Mouse (Mus musculus): ENCODE data around the gene Pcp2. TPM values are rescaled to one million over a fixed set of nuclear protein-coding genes. Genes with fewer than 3 reads are reported as not detected.

Gene Pcp2
- not detected in 2 replicates for polyA plus RNA-seq (2012)

DNA sequence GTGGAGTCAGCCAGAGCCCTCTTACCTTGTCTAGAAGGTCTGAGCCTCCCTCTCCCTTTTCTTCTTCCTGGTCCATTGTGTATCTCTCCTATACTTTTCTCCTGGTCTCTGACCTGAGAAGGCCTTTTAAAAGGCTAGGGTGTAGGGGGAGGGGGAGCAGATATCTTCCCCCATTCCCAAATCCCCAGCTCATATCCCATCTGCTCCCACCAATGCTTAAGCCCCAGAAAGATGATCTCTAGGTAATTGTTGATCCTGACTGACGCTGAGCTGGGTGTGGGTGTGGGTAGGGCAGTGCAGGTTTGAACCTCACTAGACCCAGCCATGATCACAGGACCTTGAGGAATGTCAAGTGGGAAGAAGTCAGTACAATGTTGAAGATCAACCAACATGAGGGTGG lies at the start of gene Pcp2:
TSS of gene Pcp2 (minus strand) at position 101 of the 400 bp plus-strand sequence.
- no peak for TF ChIP-seq GATA1 (IDR thresholded peaks at IDR 0.05; ENCODE audit: low read length)

DNA sequence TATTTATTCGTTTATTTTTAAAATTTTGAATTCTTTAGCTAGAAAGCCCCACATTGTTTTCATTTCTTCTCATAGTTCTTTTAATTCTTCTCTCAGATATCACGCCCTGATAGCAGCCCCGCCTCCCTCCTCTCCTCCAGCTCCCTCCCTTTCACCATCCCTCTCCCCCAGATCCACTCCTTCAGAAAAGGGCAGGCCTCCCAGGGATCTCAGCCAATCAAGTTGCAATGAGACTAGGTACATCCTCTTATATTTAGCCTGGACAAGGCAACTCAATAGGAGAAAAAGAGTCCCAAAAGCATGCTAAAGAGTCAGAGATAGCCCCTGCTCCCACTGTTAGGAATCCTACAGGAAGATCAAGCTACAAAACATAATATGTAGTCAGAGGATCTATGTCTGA lies 49.3 kb upstream of the Pcp2 start:
- TF ChIP-seq GATA1 (IDR thresholded peaks at IDR 0.05; ENCODE audit: low read length), result no peak

DNA sequence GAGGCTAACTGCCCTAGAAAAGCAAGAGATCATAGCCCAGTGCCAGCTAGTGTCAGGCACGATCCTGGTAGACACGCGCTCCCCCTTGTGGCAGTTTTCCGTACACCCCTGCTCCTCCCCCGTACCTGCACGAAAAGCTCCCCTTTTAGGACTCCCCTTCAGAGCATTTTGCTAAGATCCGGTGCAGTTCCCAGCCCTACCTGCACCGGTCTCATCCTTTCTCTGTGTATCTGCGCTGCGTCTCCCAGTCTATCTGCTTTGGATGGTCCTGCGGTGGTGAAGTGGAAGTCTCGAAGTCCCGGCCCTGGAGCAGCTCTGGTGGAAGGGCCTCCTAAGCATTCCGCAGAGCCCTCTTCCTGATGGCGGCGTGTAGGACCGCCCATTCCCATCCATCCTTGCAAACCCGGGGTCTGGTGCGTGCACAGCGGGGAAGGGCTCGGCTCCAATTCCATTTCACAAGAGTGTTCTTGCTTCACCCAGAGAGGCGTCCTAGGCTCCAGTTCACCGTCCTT lies 46.7 kb upstream of the Pcp2 start, which contains the start of gene Fcor:
TSS of gene Fcor (minus strand) at position 383 of the 512 bp plus-strand sequence.
- no peak for TF ChIP-seq GATA1 (IDR thresholded peaks at IDR 0.05; ENCODE audit: low read length)

DNA sequence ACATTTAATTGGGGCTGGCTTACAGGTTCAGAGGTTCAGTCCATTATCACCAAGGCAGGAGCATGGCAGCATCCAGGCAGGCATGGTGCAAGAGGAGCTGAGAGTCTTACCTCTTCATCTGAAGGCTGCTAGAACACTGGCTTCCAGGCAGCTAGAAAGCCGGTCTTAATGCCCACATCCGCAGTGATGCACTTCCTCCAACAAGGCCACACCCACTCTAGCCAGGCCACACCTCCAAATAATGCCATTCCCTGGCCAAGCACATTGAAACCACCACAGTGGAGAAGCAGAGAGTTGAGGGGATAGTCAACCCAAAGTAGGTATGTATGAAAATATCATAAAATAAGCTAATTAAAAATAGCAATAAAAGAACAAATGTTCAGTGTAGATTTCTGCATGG lies 45.0 kb upstream of the Pcp2 start:
- no peak for TF ChIP-seq GATA1 (IDR thresholded peaks at IDR 0.05; ENCODE audit: low read length)

DNA sequence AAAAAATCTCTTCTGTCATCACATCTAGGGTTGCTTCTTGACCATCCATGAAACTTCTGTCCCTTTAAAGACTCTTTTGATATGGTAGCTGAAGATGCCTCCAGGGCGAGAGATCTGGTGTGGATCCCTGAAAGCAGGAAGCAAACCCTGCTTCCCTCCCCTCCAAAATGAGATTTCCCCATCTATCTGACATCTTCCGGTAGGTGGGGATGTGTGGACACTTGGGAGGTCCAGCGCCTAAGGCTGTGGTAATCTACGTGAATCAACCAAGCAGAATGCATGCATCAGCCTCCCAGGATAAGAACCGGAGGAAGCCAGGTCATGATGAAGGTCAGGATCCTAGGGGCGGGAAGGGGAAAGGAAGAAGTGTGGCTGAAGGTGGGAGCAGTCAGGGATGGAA lies 40.2 kb upstream of the Pcp2 start, which contains the start of gene Mcemp1:
TSS of gene Mcemp1 (plus strand) at position 248 of the 400 bp plus-strand sequence.
- TF ChIP-seq GATA1 (IDR thresholded peaks at IDR 0.05; ENCODE audit: low read length), result no peak

DNA sequence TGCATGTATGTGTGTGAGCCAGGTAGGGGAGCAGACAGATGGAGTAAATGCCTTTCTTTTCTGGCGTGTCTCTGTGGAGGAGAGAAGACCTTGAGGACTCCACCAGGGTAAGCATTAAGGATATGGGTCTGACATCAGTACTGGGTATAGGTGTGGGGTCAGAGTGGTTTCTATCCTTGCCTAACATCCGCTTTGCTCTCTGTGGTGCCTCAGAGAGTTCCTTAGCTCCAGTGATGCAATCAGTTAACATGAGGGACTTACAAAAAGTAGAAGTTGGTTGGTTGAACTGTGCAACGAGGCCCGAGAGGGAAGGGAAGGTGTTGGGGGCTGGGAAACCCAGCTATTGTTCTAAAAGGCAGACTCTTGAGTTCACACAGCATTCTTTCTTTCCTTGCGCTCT lies 39.1 kb upstream of the Pcp2 start:
- TF ChIP-seq GATA1 (IDR thresholded peaks at IDR 0.05; ENCODE audit: low read length), result no peak

DNA sequence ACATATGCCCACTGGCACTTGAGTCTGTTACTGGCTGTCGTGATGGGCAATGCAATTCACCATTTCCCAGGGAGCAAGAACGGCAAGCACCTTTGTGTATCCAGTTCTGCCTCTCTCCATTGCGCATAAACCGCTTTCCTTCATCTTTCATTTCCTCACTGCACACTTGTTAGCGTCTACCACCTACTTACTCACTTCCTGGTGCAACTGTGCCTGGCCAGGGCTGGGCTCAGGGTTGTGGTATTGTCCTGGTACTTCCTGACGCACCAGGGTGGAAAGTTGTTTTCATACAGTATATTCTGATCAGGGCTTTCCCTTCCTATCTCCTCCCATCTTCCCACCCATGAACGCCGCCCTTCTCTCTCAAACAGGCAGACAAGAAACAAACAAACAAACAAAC lies 35.5 kb upstream of the Pcp2 start:
- TF ChIP-seq GATA1 (IDR thresholded peaks at IDR 0.05; ENCODE audit: low read length), result no peak

DNA sequence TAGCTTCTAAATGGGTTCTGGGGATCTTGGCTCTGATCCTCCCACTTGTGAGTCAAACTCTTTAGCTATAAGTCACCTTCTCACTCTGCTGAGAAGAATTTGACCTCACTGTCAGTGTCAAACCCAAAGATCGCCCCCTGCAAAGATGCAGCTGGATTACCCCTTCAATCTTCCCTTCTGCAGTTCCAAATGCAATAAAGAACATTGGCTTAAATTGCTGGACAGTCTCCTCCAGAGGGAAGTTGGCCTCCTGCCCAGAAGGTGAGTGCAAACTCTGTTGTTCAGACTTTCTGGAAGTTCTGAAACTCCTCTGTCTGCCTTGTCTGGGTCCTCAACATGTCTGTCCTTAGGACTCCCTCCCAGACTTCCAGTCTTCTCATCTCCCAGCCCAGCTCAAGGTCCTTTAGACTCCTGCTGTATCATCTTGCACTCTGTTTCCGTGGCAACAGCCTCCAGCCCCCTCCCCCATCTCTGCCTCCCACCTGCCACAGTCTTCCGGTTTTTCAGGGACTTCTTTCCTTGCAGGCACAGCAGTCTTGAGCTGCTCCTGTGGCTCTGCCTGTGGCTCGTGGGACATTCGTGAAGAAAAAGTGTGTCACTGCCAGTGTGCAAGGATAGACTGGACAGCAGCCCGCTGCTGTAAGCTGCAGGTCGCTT lies 31.5 kb upstream of the Pcp2 start:
- TF ChIP-seq GATA1 (IDR thresholded peaks at IDR 0.05; ENCODE audit: low read length), result no peak

DNA sequence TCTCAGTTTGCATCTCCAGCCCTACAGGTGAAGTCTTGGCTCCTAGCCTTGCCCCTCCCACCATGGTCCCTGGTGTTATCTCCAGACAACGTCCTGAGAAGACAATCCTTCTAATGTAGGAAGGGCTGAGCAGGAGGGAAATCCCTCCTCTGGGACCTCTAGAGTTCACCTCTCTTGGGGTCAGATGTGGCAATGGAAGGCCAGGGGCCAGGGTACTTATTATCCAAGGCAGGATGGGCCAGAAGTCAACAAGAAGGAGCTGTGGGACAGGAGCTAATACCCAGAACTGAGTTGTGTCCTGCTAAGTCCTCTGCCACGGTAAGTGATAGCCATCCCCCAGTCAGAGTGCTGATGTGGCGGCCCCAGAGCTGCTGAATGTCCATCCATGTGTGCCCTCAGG lies 30.2 kb upstream of the Pcp2 start, which contains the start of gene Retn:
TSS of gene Retn (plus strand) at position 245 of the 400 bp plus-strand sequence.
- TF ChIP-seq GATA1 (IDR thresholded peaks at IDR 0.05; ENCODE audit: low read length), result no peak

DNA sequence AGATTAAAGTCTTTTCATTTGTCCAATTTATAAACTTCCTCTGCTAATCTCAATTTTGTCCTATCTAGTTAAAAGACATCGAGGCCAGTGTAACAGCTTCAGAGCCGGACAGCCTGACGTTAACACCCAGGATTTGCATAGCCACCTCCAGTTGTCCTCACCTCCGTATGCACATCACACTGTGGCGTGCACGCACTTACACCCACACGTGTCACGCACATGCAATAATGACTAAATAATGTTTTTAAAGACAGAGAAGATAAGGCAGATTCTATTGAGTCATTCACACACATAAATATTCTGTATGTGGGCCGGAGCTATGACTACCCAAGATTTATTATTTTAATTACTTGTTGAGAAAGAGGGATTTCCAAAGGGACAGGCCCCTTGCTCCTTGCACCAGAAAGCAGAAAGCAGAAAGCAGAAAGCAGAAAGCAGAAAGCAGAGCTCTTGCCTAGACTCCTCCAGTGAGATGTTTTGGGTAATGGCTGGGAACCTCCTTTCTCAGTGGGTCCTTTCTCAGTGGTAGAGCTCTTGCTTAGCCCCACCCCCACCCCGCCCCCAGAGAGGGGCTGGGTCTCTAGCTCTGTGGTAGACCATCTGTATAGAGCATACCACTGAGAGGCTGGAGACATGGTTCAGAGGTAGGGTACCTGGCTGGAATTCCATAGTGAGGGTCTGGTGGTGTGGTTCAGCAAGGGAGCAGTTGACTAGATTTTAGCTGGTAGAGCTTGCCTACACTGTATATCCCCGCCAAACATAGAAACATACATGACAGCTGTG lies 29.6 kb upstream of the Pcp2 start:
- no peak for TF ChIP-seq GATA1 (IDR thresholded peaks at IDR 0.05; ENCODE audit: low read length)

DNA sequence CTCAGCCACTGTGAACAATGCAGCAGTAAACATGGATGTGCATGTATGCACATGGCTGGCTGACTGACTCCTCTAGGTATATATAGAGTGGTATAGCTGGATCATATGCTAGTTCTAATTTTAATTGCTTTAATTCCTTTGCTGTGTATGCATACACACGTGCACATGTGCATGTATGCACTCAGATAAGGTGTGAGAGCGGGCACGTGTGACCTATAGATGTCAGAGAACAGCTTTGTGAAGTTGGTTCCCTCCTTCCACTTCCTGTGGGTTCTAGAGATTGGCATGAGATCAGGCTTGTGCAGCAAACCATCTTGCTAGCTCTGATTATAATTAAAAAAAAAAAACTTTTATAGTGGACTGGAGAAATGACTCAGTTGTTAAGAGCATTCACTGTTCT lies 27.5 kb upstream of the Pcp2 start:
- no peak for TF ChIP-seq GATA1 (IDR thresholded peaks at IDR 0.05; ENCODE audit: low read length)

DNA sequence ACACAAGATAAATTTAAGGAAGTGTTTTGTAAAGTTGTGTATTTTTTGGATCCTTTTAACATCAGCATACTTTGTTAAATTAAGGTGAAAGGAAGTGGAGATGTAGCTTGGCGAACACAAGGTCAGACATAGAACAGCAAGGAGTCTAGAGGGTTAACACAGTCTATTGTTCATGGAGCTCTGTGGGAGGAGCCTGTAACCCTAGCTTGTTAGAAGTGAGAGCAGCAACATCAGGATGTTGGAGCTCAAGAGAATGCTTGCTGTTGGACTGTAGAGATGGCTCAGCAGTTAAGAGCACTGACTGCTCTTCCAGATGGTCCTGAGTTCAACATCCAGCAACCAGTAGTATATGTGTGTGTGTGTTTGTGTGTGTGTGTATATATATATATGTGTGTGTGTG lies 23.6 kb upstream of the Pcp2 start:
- TF ChIP-seq GATA1 (IDR thresholded peaks at IDR 0.05; ENCODE audit: low read length), result no peak

DNA sequence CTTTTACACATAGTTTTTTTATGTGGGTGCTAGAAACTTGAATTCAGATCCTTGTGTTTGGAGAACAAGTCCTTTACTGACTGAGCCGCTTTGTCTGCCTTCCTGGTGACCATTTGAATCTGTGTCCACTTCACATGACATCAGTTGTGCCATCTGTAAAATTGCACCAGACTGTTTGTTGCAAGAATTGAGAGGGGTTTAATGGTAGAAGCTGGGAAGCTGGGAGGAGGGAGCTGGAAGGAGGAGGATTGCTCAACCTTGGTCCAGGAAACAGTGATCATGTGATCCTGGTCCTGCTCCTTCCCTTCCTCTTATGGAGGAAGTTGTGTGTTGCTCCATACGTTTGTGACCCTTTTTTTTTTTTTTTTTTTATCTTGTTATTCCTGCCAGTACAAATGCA lies 22.9 kb upstream of the Pcp2 start:
- TF ChIP-seq GATA1 (IDR thresholded peaks at IDR 0.05; ENCODE audit: low read length), result no peak

DNA sequence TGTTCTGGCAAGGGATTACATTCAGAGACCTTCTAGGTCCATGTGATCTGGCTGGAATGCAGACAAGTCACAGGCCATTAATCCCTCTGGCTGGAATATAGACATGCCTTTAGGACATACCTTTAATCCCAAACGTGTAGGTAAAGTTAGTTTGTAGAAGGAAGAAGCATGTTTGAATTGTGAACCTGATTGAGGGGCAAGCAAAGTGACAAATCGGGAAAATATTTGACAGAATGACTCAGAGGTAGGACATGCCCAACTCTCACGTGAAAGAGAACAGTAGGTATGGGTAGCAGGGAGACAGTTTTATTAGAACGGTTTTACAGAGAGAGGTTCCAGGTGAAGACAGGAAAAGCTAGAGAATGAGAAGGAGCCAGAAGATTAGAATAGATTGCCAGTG lies 22.2 kb upstream of the Pcp2 start:
- TF ChIP-seq GATA1 (IDR thresholded peaks at IDR 0.05; ENCODE audit: low read length), result no peak

DNA sequence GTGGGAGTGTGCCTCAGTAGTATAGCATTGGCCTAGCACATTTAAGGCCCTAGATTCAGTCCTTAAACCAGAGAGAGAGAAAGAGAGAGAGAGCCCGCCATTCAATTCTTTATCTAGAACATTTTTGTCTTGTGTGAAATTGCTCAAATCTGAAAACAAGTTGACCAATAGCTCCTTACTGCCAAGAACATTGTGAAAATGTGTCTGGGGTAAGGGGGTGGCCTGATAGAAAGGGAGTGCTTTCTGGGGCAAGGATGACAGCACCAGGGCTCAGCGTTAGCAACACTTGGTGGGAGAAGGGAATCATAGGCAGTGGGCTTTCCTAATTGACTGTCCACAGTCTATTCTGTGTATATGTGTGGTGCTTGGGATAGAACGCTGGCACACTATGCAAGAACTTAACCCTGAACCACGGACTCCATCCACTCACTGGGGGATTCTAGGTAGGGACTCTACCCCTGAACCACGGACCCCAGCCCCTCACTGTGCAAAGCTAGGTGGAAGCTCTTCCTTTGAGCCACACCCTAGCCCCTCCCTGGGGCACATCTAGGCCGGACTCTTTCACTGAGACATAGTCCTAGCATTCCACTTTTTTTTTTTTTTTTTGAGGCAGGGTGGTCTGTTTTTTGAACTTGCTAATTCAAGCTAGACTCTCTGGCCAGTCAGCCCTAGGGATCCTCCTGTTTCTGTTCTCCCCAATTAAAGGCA lies 21.6 kb upstream of the Pcp2 start:
- no peak for TF ChIP-seq GATA1 (IDR thresholded peaks at IDR 0.05; ENCODE audit: low read length)

DNA sequence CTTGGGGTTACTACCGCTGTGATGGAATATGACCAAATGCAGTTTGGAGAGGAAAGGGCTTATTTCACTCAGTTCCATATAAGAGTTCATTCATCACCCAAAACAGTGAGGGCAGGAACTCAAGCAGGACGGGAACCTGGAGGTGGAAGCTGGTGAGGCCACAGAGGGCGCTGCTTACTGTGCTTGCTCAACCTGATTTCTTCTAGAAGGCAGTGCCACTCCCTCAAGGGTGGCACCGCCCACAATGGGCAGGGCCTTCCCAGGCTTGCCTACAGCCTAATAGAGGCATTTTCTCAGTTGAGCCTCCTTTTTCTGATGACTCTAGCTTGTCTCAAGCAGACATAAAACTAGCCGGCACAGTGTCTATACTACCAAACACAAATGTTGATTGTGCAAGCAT lies 20.5 kb upstream of the Pcp2 start:
- TF ChIP-seq GATA1 (IDR thresholded peaks at IDR 0.05; ENCODE audit: low read length), result no peak

Measured in G1E-ER4 (cell line).